Mouse (Mus musculus): ENCODE measurements at regions not wholly inside any gene's neighbourhood (a gene's known extent, or its start where the extent isn't known, plus 50 kb on each side); places are given as distances from the start of the nearest gene placed in this dataset.

DNA sequence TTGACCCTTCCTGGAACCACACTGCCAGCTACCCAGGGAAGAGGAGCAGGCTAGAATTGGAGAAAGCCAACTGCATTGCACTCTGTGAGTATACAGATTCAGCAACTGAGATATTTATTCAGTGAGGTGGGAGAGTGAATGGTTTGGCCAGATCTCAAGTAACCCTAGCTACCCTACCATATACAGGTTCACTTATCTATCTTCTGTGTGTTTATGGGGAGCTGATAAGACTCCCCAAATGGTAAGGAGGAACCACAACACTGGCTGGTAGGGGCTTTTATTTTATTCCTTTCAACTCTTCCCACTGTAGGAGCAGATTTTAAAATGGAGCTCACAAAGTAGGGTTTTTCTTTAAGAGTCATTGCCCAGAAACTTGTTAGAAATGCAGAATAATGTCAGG, 62.9 kb downstream of the Arrdc3 start:
- Histone ChIP-seq H3K4me3 (no peak overlapping the region), H3K27ac (no peak overlapping the region), H3K9me3 (no peaks in the 10 kb centered on the region), H3K4me1 (no peaks in the 10 kb centered on the region), H3K36me3 (no peaks in the 10 kb centered on the region), H3K27me3 (ENCODE audit: insufficient read depth, poor library complexity, severe bottlenecking) (no peaks in the 10 kb centered on the region)
- DNase-seq (ENCODE audit: low spot score): no peak

DNA sequence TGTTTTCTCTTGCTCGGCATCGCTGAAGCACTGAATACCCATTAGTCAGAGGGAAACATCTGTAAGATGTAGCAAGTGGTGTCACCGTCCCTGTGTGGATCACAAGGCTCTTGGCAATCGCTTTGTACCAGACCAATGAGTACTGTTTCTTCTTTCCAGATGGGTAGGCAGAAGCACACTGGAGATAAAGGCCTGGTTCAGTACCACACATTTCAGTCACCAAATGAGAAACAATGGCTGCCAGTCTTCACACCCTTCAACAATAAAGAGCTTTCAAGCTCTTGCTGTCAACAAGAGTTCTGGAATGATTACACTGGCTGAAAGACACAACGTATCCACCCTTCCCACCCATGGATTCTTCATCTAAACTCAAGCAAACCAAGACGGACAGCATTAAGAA, 64.5 kb downstream of the Arrdc3 start:
- DNase-seq (ENCODE audit: low spot score): no peak
- Histone ChIP-seq H3K36me3 (no peaks in the 10 kb centered on the region), H3K27ac (no peak overlapping the region), H3K9me3 (no peaks in the 10 kb centered on the region), H3K4me1 (no peaks in the 10 kb centered on the region), H3K27me3 (ENCODE audit: insufficient read depth, poor library complexity, severe bottlenecking) (no peaks in the 10 kb centered on the region), H3K4me3 (no peak overlapping the region)
- WGBS: 74% methylated on average over 6 of the region's 6 CpGs

DNA sequence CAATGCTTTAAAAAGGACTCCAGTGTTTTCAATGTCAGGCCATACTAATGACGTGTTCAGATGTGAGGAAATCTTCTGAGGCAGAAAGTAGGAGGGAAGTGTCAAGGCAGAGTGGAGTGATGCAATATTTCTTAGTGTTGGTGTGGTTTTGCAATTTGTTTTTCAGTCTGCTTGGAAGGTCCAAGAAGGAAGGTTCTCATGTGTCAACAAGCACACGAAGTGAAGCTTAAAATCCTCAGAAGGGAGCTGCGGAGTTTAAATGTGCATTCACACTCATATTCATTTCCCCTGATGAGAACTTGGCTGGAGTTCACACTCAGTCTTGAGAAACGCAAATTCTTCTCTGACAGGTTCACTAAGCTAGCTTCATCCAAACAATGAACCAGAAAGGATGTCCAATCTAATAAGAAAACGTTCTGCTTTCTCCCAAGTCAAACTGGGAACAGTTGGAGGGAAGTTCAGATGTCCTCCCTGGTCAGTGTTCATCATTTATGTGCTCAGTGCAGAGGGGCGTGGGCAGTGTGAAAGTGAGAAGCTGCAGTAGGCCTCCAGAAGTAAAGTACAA, 66.0 kb downstream of the Arrdc3 start:
- no peak for DNase-seq (ENCODE audit: low spot score)

GRCm38 (mm10) chr13:80950239-80950638, 67.1 kb downstream of the Arrdc3 start:
- DNase-seq (ENCODE audit: low spot score): no peak
- Histone ChIP-seq H3K9me3 (no peaks in the 10 kb centered on the region), H3K36me3 (no peaks in the 10 kb centered on the region), H3K27ac (no peak overlapping the region), H3K27me3 (ENCODE audit: insufficient read depth, poor library complexity, severe bottlenecking) (no peaks in the 10 kb centered on the region), H3K4me1 (no peaks in the 10 kb centered on the region), H3K4me3 (no peak overlapping the region)
- 69% methylated on average over 2 of the region's 2 CpGs for WGBS

More for the DNA sequence above, 66.0 kb downstream of the Arrdc3 start:
- Histone ChIP-seq H3K36me3 (no peaks in the 10 kb centered on the region), H3K27me3 (ENCODE audit: insufficient read depth, poor library complexity, severe bottlenecking) (no peaks in the 10 kb centered on the region), H3K27ac (no peak overlapping the region), H3K4me3 (no peak overlapping the region), H3K9me3 (no peaks in the 10 kb centered on the region), H3K4me1 (no peaks in the 10 kb centered on the region)
- 68% methylated on average over 6 of the region's 6 CpGs for WGBS

DNA sequence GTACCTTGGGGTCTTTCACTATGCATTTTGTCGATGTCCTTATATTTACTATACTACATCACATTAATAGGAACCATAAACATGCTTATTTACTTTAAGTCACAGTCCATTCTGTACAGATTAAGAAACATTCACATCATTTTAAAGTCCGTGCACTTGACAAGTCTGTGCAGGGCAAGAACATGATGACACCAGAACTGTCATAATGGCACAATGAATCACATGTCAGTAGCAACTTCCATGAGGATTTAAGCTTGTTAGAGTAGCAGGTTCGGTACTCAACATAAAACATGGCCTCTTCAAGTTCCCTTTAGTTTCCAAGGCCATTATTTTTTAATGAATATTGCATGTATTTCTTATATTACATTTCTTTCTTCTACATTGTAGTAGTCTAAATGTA, 67.6 kb downstream of the Arrdc3 start:
- Histone ChIP-seq H3K36me3 (no peaks in the 10 kb centered on the region), H3K9me3 (no peaks in the 10 kb centered on the region), H3K27ac (no peak overlapping the region), H3K4me3 (no peak overlapping the region), H3K27me3 (ENCODE audit: insufficient read depth, poor library complexity, severe bottlenecking) (no peaks in the 10 kb centered on the region), H3K4me1 (no peaks in the 10 kb centered on the region)
- WGBS: 86% methylated on average over 3 of the region's 3 CpGs
- no peak for DNase-seq (ENCODE audit: low spot score)

- 79% methylated on average over 3 of the region's 3 CpGs for WGBS
- H3K9me3 ChIP-seq: no peaks in the 10 kb centered on the region
- DNase-seq (ENCODE audit: low spot score): no peak
- no peaks in the 10 kb centered on the region for H3K27me3 ChIP-seq (ENCODE audit: insufficient read depth, poor library complexity, severe bottlenecking)
- H3K36me3 ChIP-seq: no peaks in the 10 kb centered on the region
- no peak overlapping the region for H3K4me3 ChIP-seq
- no peaks in the 10 kb centered on the region for H3K4me1 ChIP-seq
- H3K27ac ChIP-seq: no peak overlapping the region
Measured at GRCm38 (mm10) chr13:80951327-80951726, 68.1 kb downstream of the Arrdc3 start.

DNA sequence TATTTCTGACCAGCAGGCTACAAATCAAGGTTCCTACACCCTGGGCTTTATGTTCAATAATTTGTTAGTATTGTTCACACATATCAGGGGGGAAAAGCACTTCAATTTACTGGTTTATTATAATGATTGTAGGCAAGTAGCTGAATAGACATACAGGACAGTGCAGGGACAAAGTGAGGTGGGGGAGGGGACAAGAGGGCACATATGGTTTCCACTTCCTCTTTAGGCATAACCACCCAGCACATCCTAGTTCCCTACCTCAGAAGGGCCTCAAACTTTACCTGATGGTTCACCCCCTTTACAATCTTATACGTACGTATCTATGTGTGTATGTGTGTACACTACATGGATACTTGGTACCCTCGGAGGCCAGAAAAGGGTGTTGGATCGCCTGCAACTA, 69.7 kb downstream of the Arrdc3 start:
- Histone ChIP-seq H3K36me3 (no peaks in the 10 kb centered on the region), H3K4me1 (no peaks in the 10 kb centered on the region), H3K27ac (no peak overlapping the region), H3K9me3 (no peaks in the 10 kb centered on the region), H3K27me3 (ENCODE audit: insufficient read depth, poor library complexity, severe bottlenecking) (no peaks in the 10 kb centered on the region), H3K4me3 (no peak overlapping the region)
- 91% methylated on average over 4 of the region's 4 CpGs for WGBS
- no peak for DNase-seq (ENCODE audit: low spot score)

DNA sequence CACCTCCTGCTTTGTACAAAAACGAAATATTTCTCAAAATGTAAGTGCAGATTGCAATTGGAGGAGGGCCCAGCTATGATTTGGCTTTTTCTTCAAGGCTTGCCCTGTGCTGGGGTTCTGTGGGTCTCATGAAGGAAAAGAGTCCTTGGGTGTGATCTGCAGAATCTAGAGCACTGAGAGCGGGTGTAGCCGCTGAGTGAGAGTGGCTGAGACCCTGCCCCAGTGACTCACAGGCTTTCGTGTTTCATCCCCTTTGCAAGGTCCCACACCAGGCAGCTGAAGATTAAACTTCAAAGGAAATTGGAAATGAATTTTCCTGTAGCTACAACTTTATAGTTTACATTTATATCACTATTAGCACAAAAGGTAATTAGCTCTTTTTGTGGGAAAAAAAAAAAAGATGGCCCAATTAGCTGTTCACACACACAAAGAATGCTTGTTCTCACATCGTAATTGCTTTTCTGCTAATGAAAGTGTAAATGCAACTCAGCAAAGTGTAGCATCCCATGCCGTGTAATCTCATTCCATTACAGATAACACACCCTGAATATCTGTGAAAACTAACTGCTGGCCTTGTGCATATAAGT, 71.0 kb downstream of the Arrdc3 start:
- no peaks in the 10 kb centered on the region for H3K4me1 ChIP-seq
- H3K9me3 ChIP-seq: no peaks in the 10 kb centered on the region
- WGBS: 52% methylated on average over 6 of the region's 6 CpGs
- H3K27ac ChIP-seq: no peak overlapping the region
- no peaks in the 10 kb centered on the region for H3K36me3 ChIP-seq
- H3K27me3 ChIP-seq (ENCODE audit: insufficient read depth, poor library complexity, severe bottlenecking): no peaks in the 10 kb centered on the region
- no peak overlapping the region for H3K4me3 ChIP-seq
- no peak for DNase-seq (ENCODE audit: low spot score)

GRCm38 (mm10) chr13:80956966-80957365, 73.8 kb downstream of the Arrdc3 start:
- WGBS: 76% methylated on average over 1 of the region's 1 CpGs
- no peaks in the 10 kb centered on the region for H3K9me3 ChIP-seq
- no peak overlapping the region for H3K4me3 ChIP-seq
- H3K36me3 ChIP-seq: no peaks in the 10 kb centered on the region
- no peaks in the 10 kb centered on the region for H3K27me3 ChIP-seq (ENCODE audit: insufficient read depth, poor library complexity, severe bottlenecking)
- H3K27ac ChIP-seq: no peak overlapping the region
- no peak for DNase-seq (ENCODE audit: low spot score)
- H3K4me1 ChIP-seq: 0 out of 2 replicates have a peak, but pooled peaks cover under 1% of the 10 kb centered on the region

DNA sequence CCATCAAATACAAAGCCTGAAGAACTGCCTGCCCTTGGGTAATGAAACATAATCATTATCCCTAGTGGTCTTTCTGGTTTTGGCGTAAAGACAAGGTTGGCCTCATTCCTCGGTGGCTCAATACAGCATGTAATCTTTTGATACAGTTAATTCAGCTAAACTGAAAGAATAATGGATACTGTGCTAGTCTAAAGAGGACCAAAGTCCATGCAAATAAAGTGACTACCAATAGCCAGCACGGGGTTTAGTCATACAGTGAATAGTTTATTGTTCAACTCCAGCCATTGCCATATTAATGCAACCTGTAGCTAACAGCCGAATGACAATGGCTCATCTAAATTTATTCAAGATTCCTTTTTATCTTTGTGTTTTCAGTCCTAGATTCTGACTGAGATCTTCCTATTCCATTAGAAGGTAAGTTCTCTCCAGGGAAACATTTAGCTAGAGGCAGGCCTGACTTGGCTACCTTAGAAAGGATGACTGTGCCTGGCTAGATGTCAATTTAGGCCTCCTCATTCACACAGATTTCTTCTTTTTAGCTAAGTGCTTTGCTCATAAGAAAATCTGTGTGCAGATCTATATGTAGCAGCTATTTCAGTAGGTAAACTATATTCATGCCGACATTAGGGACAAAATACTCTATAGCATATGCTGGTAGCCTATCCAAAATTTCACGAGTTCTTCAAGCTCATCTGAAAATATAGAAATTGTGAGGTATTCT, 74.4 kb downstream of the Arrdc3 start:
- no peaks in the 10 kb centered on the region for H3K36me3 ChIP-seq
- no peaks in the 10 kb centered on the region for H3K27me3 ChIP-seq (ENCODE audit: insufficient read depth, poor library complexity, severe bottlenecking)
- no peak overlapping the region for H3K27ac ChIP-seq
- H3K4me1 ChIP-seq: 0 out of 2 replicates have a peak, but pooled peaks cover 3% of the 10 kb centered on the region
- H3K9me3 ChIP-seq: no peaks in the 10 kb centered on the region
- 87% methylated on average over 6 of the region's 6 CpGs for WGBS
- no peak overlapping the region for H3K4me3 ChIP-seq
- DNase-seq (ENCODE audit: low spot score): no peak

- Histone ChIP-seq H3K27ac (no peak overlapping the region), H3K4me1 (0 out of 2 replicates have a peak, but pooled peaks cover 7% of the 10 kb centered on the region)
Measured at GRCm38 (mm10) chr13:80959763-80960162, 76.6 kb downstream of the Arrdc3 start.

GRCm38 (mm10) chr13:80961985-80962617, 78.9 kb downstream of the Arrdc3 start:
- 54% methylated on average over 7 of the region's 7 CpGs for WGBS
- no peak for DNase-seq (ENCODE audit: low spot score)
- Histone ChIP-seq H3K27ac (0 out of 2 replicates have a peak overlapping the region, but pooled peaks have one; percentile 88), H3K4me1 (0 out of 2 replicates have a peak, but pooled peaks cover 7% of the 10 kb centered on the region), H3K27me3 (ENCODE audit: insufficient read depth, poor library complexity, severe bottlenecking) (no peaks in the 10 kb centered on the region), H3K9me3 (no peaks in the 10 kb centered on the region), H3K36me3 (no peaks in the 10 kb centered on the region), H3K4me3 (peak overlapping the region; percentile 57)

More at GRCm38 (mm10) chr13:80959763-80960162, 76.6 kb downstream of the Arrdc3 start:
- Histone ChIP-seq H3K4me3 (no peak overlapping the region), H3K27me3 (ENCODE audit: insufficient read depth, poor library complexity, severe bottlenecking) (no peaks in the 10 kb centered on the region), H3K9me3 (no peaks in the 10 kb centered on the region), H3K36me3 (no peaks in the 10 kb centered on the region)
- WGBS: 66% methylated on average over 1 of the region's 1 CpGs
- no peak for DNase-seq (ENCODE audit: low spot score)
